Mouse (Mus musculus) limb, embryonic 10.5 days (tissue): ENCODE data around the gene Apoa1. TPM values are rescaled to one million over a fixed set of nuclear protein-coding genes. Genes with fewer than 3 reads are reported as not detected.

Experiments used
- DNase-seq: peaks from one replicate; pipeline ENCODE4 v3.0.0-alpha.2; 2017; ENCODE audit warnings: low spot score
- H3K27ac ChIP-seq: fragments of 300-500 bp; sonication (generic); 2 replicates; pipeline ENCODE4 v1.5.1; 2016; ENCODE audit warnings: mild to moderate bottlenecking
- H3K27me3 ChIP-seq: fragments of 300-500 bp; sonication (generic); 2 replicates; pipeline ENCODE4 v1.6.1; 2016; ENCODE audit warnings: low read depth, mild to moderate bottlenecking; ENCODE audit not compliant: poor library complexity, severe bottlenecking
- H3K36me3 ChIP-seq: fragments of 300-500 bp; sonication (generic); 2 replicates; pipeline ENCODE4 v1.6.1; 2016; ENCODE audit warnings: mild to moderate bottlenecking, moderate library complexity
- H3K4me1 ChIP-seq: fragments of 300-500 bp; sonication (generic); 2 replicates; pipeline ENCODE4 v1.6.1; 2016
- H3K4me3 ChIP-seq: fragments of 300-500 bp; sonication (generic); 2 replicates; pipeline ENCODE4 v1.5.1; 2016; ENCODE audit warnings: mild to moderate bottlenecking, moderate library complexity
- H3K9me3 ChIP-seq: fragments of 300-500 bp; sonication (generic); replicated peaks from 2 replicates; pipeline ENCODE4 v1.6.1; 2016; ENCODE audit warnings: mild to moderate bottlenecking
- WGBS: fragments of 180-500 bp; shearing (Covaris S2); methylation state at CpG from one replicate; pipeline ENCODE4 v1.1.7; 2016; 5-methylcytosine and 5-hydroxymethylcytosine counted together
- polyA plus RNA-seq: library from polyadenylated mRNA; unstranded; fragments of >200 nt; fragmentation: Nextera tagmentation; extraction: Ambion mirVana; gene quantifications from 2 replicates; pipeline ENCODE4 v1.2.1, GENCODE M21; 2016

Gene Apoa1
- polyA plus RNA-seq, 1 experiment from 2014 or later, result 1.7 TPM

- no peak for DNase-seq
- Histone ChIP-seq H3K9me3 (no peaks in the 10 kb centered on the region), H3K27me3 (no peaks in the 10 kb centered on the region), H3K36me3 (no peaks in the 10 kb centered on the region), H3K4me1 (peaks cover 17% of the 10 kb centered on the region), H3K27ac (peak overlapping the region; percentile 3; the same call in 1 of the 2 replicates), H3K4me3 (no peak overlapping the region)
- 76% methylated on average over 8 of the region's 8 CpGs for WGBS
Observed at GRCm38 (mm10) chr9:46243584-46243983, 15.2 kb downstream of the Apoa1 start.

DNA sequence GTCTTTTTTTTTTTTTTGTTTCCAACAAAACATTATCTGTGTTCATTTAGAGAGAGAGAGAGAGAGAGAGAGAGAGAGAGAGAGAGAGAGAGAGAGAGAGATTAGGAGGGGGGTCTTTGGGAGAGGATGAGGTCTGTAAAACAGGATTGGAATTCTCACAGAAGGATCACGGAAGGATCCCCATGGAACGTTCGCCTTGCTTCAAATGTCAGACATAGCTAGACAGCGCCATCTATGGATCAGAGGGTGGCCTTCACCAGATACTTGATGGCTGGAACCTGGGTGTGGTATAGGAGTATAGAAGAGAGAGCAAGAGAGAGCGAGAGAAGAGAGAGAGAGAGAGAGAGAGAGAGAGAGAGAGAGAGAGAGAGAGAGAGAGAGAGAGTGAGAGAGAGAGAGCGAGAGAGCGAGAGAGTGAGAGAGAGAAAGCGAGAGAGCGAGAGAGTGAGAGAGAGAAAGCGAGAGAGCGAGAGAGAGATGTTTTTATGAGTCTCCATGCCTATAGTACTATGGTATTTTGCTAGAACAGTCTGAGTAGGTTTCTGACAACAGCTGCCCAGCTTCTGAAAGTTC lies 18.5 kb downstream of the Apoa1 start:
- H3K4me1 ChIP-seq, result peaks cover 17% of the 10 kb centered on the region
- DNase-seq, result peak; percentile 72
- no peak overlapping the region for H3K27ac ChIP-seq
- no peaks in the 10 kb centered on the region for H3K9me3 ChIP-seq
- no peak overlapping the region for H3K4me3 ChIP-seq
- H3K36me3 ChIP-seq, result no peaks in the 10 kb centered on the region
- 23% methylated on average over 11 of the region's 11 CpGs for WGBS
- H3K27me3 ChIP-seq, result no peaks in the 10 kb centered on the region

- 85% methylated on average over 7 of the region's 7 CpGs for WGBS
Observed at GRCm38 (mm10) chr9:46256177-46256576, 27.8 kb downstream of the Apoa1 start.

DNA sequence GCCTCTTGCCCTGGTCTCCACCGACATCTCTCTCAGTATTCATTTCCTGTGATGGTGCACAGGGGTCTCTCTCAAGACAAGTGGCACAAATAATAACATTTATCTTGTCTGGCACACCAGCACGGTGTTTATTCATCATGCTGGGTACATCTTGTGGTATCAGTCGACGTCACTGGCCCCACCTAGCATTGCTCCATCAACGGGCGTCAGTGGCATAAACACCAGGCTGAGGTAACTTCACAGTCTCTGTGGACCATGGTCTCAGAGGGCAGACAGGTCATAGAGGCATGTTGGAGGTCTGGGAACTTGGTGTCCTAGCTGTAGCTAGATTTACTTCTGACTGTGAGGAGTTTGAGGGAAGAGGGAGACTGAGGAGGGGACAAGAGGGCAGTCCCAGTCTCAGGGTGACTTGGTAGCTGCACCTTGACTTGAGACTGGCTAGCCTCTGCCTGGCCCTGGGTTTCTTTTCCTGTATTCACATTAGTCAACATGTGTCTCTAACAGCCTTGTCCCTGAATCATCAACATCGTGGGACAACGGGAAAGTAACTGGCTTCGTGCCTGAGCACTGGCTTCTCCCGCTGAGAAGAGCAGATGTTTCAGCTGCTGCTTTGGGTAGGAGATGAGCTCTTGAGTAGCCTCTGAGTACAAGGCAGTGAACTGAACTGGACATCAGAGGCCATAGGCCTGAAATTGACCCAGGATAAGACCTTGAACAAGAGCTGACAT lies 28.4 kb downstream of the Apoa1 start:
- H3K27ac ChIP-seq, result no peak overlapping the region

More at GRCm38 (mm10) chr9:46256177-46256576, 27.8 kb downstream of the Apoa1 start:
- Histone ChIP-seq H3K27me3 (no peaks in the 10 kb centered on the region), H3K36me3 (no peaks in the 10 kb centered on the region), H3K4me1 (peaks cover 4% of the 10 kb centered on the region; the same call in 1 of the 2 replicates), H3K27ac (no peak overlapping the region), H3K9me3 (no peaks in the 10 kb centered on the region), H3K4me3 (no peak overlapping the region)
- no peak for DNase-seq

DNA sequence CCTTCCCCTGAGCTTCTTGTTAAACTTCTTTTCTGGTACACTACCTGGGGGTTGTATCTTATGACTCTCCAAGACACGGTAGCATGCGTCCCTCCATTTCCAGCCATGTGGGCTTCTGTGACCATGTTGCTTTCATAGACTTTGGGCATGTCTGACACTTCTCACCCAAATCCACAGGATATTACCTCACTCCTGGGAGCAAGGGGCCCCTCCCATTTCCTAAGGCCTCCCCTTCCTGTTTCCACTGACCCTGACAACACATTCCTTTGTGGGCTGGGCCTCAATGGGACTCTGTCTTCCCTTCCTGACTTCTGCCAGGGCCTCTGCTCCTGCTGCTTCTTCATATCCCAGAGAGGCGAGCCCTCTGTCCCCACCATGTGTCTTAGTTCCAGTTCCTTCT lies 29.2 kb downstream of the Apoa1 start:
- DNase-seq, result no peak
- H3K4me3 ChIP-seq, result no peak overlapping the region
- WGBS, result 85% methylated on average over 3 of the region's 3 CpGs
- H3K27ac ChIP-seq, result no peak overlapping the region
- H3K9me3 ChIP-seq, result no peaks in the 10 kb centered on the region
- no peaks in the 10 kb centered on the region for H3K27me3 ChIP-seq
- no peaks in the 10 kb centered on the region for H3K36me3 ChIP-seq
- peaks cover 4% of the 10 kb centered on the region; the same call in 1 of the 2 replicates for H3K4me1 ChIP-seq

More for the DNA sequence above, 28.4 kb downstream of the Apoa1 start:
- Histone ChIP-seq H3K36me3 (no peaks in the 10 kb centered on the region), H3K4me1 (peaks cover 4% of the 10 kb centered on the region; the same call in 1 of the 2 replicates), H3K4me3 (no peak overlapping the region), H3K9me3 (no peaks in the 10 kb centered on the region), H3K27me3 (no peaks in the 10 kb centered on the region)
- no peak for DNase-seq
- 93% methylated on average over 10 of the region's 10 CpGs for WGBS

DNA sequence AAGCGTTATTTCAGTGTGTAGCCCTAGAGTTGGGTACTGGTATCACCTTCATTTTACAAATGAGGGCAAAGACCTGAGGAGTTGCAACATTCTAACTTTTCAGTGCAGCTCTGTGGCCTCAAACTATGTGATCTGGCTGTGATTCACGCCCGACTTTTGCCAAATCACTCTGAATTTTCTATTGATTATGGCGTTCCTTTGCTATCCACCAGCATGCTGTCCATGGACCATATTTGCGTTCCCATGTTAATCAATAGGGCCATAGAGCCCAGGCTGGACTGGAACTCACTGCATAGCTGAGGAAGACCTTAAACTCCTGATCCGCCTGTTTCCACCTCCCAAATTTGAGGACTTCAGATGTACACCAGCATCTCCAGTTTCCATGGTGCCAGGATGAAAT lies 30.7 kb downstream of the Apoa1 start:
- WGBS, result 89% methylated on average over 6 of the region's 6 CpGs
- Histone ChIP-seq H3K9me3 (no peaks in the 10 kb centered on the region), H3K27ac (no peak overlapping the region), H3K4me1 (peaks cover 4% of the 10 kb centered on the region; the same call in 1 of the 2 replicates), H3K36me3 (no peaks in the 10 kb centered on the region), H3K27me3 (no peaks in the 10 kb centered on the region), H3K4me3 (no peak overlapping the region)
- DNase-seq, result no peak

DNA sequence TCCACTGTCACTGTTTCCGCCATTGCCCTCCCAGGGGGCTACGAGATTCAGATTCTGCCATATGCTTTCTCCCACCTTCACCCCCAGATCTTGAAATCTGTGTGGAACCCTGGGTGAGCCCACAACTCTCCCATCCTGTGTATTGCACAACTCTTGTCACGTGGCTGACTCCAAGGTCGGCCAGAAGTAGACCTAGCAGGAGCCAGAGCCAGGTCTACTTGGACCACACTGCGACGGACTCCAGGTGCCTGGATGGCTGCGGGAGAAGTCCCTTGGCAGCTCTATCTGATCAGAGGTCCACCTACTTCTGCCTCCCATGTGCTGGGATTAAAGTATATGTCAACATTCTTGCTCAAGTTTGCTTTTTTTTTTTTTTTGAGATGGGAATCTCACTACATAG lies 32.8 kb downstream of the Apoa1 start:
- H3K27ac ChIP-seq, result no peak overlapping the region
- no peak for DNase-seq
- no peaks in the 10 kb centered on the region for H3K36me3 ChIP-seq
- WGBS, result 88% methylated on average over 7 of the region's 7 CpGs
- H3K9me3 ChIP-seq, result no peaks in the 10 kb centered on the region
- H3K4me3 ChIP-seq, result no peak overlapping the region
- peaks cover 4% of the 10 kb centered on the region; the same call in 1 of the 2 replicates for H3K4me1 ChIP-seq
- H3K27me3 ChIP-seq, result no peaks in the 10 kb centered on the region

- WGBS, result 61% methylated on average over 7 of the region's 7 CpGs
Observed at GRCm38 (mm10) chr9:46268343-46268873, 40.0 kb downstream of the Apoa1 start, which contains the start of gene Apoa5. Gene Apoa5, plus strand, starts transcription at chr9:46268633.

DNA sequence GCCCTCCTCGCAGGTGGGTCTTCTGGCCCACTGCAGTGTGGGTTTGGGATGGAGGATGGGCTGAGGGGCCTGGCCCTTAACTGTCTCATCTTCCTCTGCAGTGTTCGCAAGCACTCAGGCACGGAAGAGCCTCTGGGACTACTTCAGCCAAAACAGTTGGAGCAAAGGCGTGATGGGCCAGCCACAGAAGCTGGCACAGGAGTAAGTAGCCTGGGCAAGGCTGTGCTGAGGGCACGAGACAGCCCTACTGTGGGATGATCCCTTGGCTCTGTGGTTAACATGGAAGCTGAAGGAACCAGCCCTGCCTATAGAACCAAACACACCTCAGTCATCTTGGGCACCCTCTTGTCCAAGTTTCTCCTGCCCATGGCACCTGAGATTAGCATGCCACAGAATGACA lies 40.7 kb downstream of the Apoa1 start:
- 90% methylated on average over 5 of the region's 5 CpGs for WGBS

More at GRCm38 (mm10) chr9:46268343-46268873, 40.0 kb downstream of the Apoa1 start, which contains the start of gene Apoa5:
- H3K4me3 ChIP-seq, result no peak within 1 kb of the TSS
- H3K27me3 ChIP-seq, result peaks cover 40% of the 10 kb centered on the region
- no peak for DNase-seq
- H3K27ac ChIP-seq, result no peak within 1 kb of the TSS
- peaks cover 18% of the 10 kb centered on the region for H3K4me1 ChIP-seq
- H3K9me3 ChIP-seq, result no peaks in the 10 kb centered on the region
- H3K36me3 ChIP-seq, result no peaks in the 10 kb centered on the region

DNA sequence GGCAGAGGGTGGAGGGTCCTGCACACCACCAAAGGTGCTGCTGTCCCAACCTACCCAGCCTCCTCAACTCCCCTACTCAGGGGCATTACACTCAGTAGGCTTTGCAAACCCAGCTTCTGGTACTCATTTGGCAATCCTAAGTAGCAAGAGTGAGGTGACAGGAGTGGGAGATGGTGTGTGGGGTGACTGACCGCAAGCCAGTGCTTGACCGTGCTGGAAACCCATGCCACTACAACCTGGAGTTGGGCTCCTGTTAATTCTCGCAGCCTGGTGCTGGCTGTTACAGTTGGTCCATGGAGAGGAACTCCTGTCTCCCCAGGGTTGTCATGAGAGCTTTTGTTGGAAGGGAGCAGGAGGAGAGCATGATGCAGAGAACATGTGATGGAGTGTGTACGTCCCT lies 42.4 kb downstream of the Apoa1 start:
- H3K4me3 ChIP-seq, result no peak overlapping the region
- H3K27ac ChIP-seq, result no peak overlapping the region
- peaks cover 40% of the 10 kb centered on the region for H3K27me3 ChIP-seq
- H3K36me3 ChIP-seq, result peaks cover 16% of the 10 kb centered on the region
- H3K9me3 ChIP-seq, result no peaks in the 10 kb centered on the region
- WGBS, result 96% methylated on average over 4 of the region's 4 CpGs
- H3K4me1 ChIP-seq, result peaks cover 28% of the 10 kb centered on the region
- no peak for DNase-seq

More for the DNA sequence above, 40.7 kb downstream of the Apoa1 start:
- no peak for DNase-seq
- H3K9me3 ChIP-seq, result no peaks in the 10 kb centered on the region
- no peak overlapping the region for H3K4me3 ChIP-seq
- H3K27me3 ChIP-seq, result peaks cover 40% of the 10 kb centered on the region
- no peak overlapping the region for H3K27ac ChIP-seq
- no peaks in the 10 kb centered on the region for H3K36me3 ChIP-seq
- peaks cover 26% of the 10 kb centered on the region for H3K4me1 ChIP-seq

DNA sequence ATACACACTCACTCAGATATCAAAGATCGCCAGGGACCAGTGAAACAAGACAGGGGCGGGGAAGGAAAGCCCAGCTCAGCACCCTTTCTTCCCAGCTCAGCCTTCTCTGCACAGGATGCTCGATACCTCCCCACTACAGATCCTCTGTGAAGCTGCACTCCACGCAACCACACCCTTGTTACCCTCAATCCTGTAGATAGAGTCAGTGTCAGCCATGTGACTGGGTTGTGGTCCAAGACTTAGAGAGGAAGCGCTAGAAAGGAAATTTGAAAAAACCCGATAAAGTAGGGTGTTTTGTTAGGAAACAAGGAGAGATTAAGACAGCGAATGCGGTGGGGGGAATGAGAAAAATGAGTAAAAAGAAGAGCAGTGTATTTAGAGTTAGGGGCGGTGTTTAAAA lies 43.7 kb downstream of the Apoa1 start:
- H3K4me1 ChIP-seq, result peaks cover 28% of the 10 kb centered on the region
- H3K27me3 ChIP-seq, result peaks cover 40% of the 10 kb centered on the region
- H3K27ac ChIP-seq, result no peak overlapping the region
- DNase-seq, result no peak
- 87% methylated on average over 9 of the region's 9 CpGs for WGBS
- no peak overlapping the region for H3K4me3 ChIP-seq
- peaks cover 29% of the 10 kb centered on the region for H3K36me3 ChIP-seq
- no peaks in the 10 kb centered on the region for H3K9me3 ChIP-seq

- peak within 1 kb of the TSS; percentile 80 for H3K27ac ChIP-seq
- peaks cover 39% of the 10 kb centered on the region for H3K27me3 ChIP-seq
Observed at GRCm38 (mm10) chr9:46272677-46273454, 44.5 kb downstream of the Apoa1 start, which contains the start of gene Zpr1. Gene Zpr1, plus strand, starts transcription at chr9:46273064.

More at GRCm38 (mm10) chr9:46272677-46273454, 44.5 kb downstream of the Apoa1 start, which contains the start of gene Zpr1:
- 7% methylated on average over 45 of the region's 45 CpGs for WGBS
- H3K36me3 ChIP-seq, result peaks cover 37% of the 10 kb centered on the region
- DNase-seq, result peak; percentile 93
- H3K4me3 ChIP-seq, result peak within 1 kb of the TSS; percentile 81
- H3K4me1 ChIP-seq, result peaks cover 28% of the 10 kb centered on the region
- no peaks in the 10 kb centered on the region for H3K9me3 ChIP-seq
